Mouse (Mus musculus) embryonic facial prominence, embryonic 14.5 days (tissue): Measurements from ENCODE around the gene Epb41l5. TPM values are rescaled to one million over a fixed set of nuclear protein-coding genes. Genes with fewer than 3 reads are reported as not detected.

Experiments used
- ATAC-seq: fragments of 200-750 bp; cut with Nextera tagmentation; 2 replicates; pipeline ENCODE4 v1.8.0; 2017; ENCODE audit warnings: low read depth, moderate number of reproducible peaks, moderate TSS enrichment
- DNase-seq: peaks from one replicate; pipeline ENCODE4 v3.0.0-alpha.2; 2015; ENCODE audit warnings: low spot score
- H3K27ac ChIP-seq: fragments of 300-500 bp; sonication (generic); replicated peaks from 2 replicates; pipeline ENCODE4 v1.5.1; 2014; ENCODE audit warnings: low read depth, mild to moderate bottlenecking, low read length, moderate library complexity
- H3K27me3 ChIP-seq: fragments of 300-500 bp; sonication (generic); replicated peaks from 2 replicates; pipeline ENCODE4 v1.6.1; 2014; ENCODE audit warnings: low read length; ENCODE audit not compliant: control insufficient read depth, insufficient read depth
- H3K36me3 ChIP-seq: fragments of 300-500 bp; sonication (generic); 2 replicates; pipeline ENCODE4 v1.6.1; 2014; ENCODE audit warnings: low read length, mixed read lengths; ENCODE audit not compliant: control insufficient read depth, insufficient read depth
- H3K4me1 ChIP-seq: fragments of 300-500 bp; sonication (generic); 2 replicates; pipeline ENCODE4 v1.6.1; 2014; ENCODE audit warnings: antibody characterized with exemption, low read length; ENCODE audit not compliant: control insufficient read depth, insufficient read depth
- H3K4me2 ChIP-seq: fragments of 300-500 bp; sonication (generic); 2 replicates; pipeline ENCODE4 v1.6.1; 2014; ENCODE audit warnings: low read depth, mild to moderate bottlenecking, low read length, moderate library complexity, mixed read lengths
- H3K4me3 ChIP-seq: fragments of 300-500 bp; sonication (generic); 2 replicates; pipeline ENCODE4 v1.5.1; 2014; ENCODE audit warnings: low read depth, mild to moderate bottlenecking, low read length
- H3K9ac ChIP-seq: fragments of 300-500 bp; sonication (generic); 2 replicates; pipeline ENCODE4 v1.6.1; 2014; ENCODE audit warnings: low read depth, mild to moderate bottlenecking, low read length, moderate library complexity, mixed read lengths
- H3K9me3 ChIP-seq: fragments of 300-500 bp; sonication (generic); 2 replicates; pipeline ENCODE4 v1.6.1; 2016; ENCODE audit warnings: low read length; ENCODE audit not compliant: control insufficient read depth
- WGBS: fragments of 180-500 bp; shearing (Covaris S2); extraction: QIAGEN DNeasy Blood & Tissue Kit; methylation state at CpG from one replicate; pipeline ENCODE4 v1.1.7; 2014; 5-methylcytosine and 5-hydroxymethylcytosine counted together
- polyA plus RNA-seq: library from polyadenylated mRNA; unstranded; fragments of >200 nt; fragmentation: Nextera tagmentation; extraction: Ambion mirVana; gene quantifications from 2 replicates; pipeline ENCODE4 v1.2.1, GENCODE M21; 2014

Epb41l5 gene
- polyA plus RNA-seq, 1 experiment from 2014 or later = 15.0 TPM

DNA sequence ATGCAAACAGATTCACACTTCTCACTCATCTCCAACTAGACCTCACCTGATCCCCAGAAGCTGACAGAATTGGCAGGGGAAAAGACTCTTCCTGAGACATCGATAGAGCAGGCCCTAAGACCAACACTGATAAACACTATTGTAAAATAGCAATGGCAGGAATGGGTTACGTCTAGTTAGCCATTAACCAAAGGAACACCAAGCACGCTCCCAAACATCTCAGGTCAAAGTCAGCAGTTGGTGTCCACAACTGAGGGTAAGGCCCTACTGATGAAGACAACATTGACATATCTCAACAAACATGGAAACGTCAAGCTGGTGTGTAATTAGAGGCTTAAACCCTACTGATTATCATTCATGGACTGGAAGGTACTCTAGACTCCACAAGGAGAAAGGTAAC is 83.3 kb downstream of the Epb41l5 start:
- Histone ChIP-seq H3K4me3 (no peak overlapping the region), H3K27ac (no peak overlapping the region), H3K4me2 (no peak overlapping the region), H3K36me3 (0 out of 2 replicates have a peak, but pooled peaks cover 5% of the 10 kb centered on the region), H3K9me3 (0 out of 2 replicates have a peak, but pooled peaks cover 6% of the 10 kb centered on the region), H3K4me1 (no peaks in the 10 kb centered on the region), H3K27me3 (no peaks in the 10 kb centered on the region), H3K9ac (no peak overlapping the region)
- ATAC-seq = no peak
- 84% methylated on average over 4 of the region's 4 CpGs for WGBS
- DNase-seq = no peak

DNA sequence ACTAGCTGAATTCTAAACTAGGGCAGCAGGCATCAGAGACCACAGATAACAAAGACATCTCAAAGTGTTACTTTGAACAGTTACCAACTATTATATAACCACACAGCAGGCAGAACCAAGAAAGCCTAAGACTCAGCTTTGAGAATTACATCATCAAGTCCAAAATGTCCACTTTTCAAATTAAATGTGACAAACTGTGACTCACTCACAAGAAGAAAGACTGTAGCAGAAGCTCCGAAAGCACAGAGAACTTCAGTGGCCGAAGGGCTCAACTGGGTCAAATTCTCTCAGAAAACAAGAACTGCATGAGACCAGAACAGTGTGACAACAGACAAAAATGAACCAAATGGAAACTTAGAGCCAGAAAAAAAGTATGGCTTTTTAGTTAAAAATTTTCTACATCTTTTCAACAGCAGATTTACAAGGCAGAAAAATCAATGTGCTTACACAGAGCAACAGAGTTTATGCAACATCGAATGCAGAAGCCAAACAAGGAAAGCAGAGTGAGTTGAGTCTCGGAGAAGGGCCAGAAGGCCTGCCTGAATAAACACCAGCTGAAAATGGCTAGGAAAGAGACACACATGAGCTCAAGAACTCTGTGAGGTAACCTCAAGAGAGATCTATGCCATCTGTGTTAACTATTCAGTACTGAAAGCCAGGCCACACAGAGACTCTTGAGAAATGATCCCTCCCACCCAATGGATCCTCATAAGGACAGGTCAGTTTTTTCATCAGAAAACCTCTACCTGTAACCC is 91.0 kb downstream of the Epb41l5 start:
- ATAC-seq (no peak), DNase-seq (no peak)
- Histone ChIP-seq H3K9me3 (0 out of 2 replicates have a peak, but pooled peaks cover 6% of the 10 kb centered on the region), H3K4me1 (no peaks in the 10 kb centered on the region), H3K27ac (no peak overlapping the region), H3K27me3 (no peaks in the 10 kb centered on the region), H3K4me3 (no peak overlapping the region), H3K36me3 (0 out of 2 replicates have a peak, but pooled peaks cover 6% of the 10 kb centered on the region), H3K4me2 (no peak overlapping the region), H3K9ac (no peak overlapping the region)
- 87% methylated on average over 4 of the region's 4 CpGs for WGBS

DNA sequence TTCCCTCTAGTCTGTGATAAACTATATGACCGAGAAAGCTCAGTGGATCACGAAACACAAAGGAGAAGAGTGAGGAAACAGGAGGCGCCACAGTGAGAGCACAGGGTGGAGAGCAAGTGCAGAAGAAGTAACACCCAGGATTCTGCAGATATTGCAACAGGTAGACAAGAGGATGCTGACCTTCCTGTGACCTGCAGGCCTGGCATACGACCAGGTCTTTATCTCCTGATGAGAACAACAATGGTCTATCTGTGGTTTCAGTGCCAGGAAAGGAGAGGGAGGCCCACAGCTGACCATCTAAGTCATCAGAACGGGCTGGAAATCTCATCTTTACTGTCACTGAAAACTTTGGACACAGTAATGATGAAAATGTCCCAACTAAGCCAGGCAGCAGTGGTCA is 93.1 kb downstream of the Epb41l5 start:
- no peak overlapping the region for H3K9ac ChIP-seq
- no peak overlapping the region for H3K4me2 ChIP-seq
- H3K27ac ChIP-seq = no peak overlapping the region
- DNase-seq (no peak), ATAC-seq (no peak)
- H3K36me3 ChIP-seq = 0 out of 2 replicates have a peak, but pooled peaks cover 2% of the 10 kb centered on the region
- no peaks in the 10 kb centered on the region for H3K4me1 ChIP-seq
- no peak overlapping the region for H3K4me3 ChIP-seq
- H3K27me3 ChIP-seq = no peaks in the 10 kb centered on the region
- 76% methylated on average over 5 of the region's 5 CpGs for WGBS
- H3K9me3 ChIP-seq = 0 out of 2 replicates have a peak, but pooled peaks cover 1% of the 10 kb centered on the region

DNA sequence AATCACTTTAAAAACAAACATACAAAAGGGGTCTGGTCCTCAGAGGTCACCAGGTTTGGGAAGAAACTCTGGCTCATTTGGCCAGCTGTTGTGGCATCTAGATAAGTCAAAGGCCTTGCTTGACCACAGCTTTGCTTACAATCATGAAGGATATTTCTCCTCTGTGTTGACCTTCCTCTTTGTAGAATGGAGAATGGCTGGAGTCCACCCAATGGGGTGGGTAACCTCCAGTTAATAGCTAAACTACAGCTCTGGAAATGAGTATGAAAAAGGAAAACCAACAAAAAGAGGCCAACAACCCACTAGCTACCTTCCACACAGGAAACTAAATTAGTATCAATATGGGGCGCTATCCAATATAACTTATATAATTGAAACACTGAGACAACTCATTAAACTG is 97.1 kb downstream of the Epb41l5 start:
- Histone ChIP-seq H3K27me3 (no peaks in the 10 kb centered on the region), H3K4me1 (no peaks in the 10 kb centered on the region), H3K9me3 (no peaks in the 10 kb centered on the region), H3K4me2 (no peak overlapping the region), H3K36me3 (no peaks in the 10 kb centered on the region), H3K4me3 (no peak overlapping the region), H3K9ac (no peak overlapping the region), H3K27ac (no peak overlapping the region)
- DNase-seq (no peak), ATAC-seq (no peak)
- WGBS = 97% methylated on average over 1 of the region's 1 CpGs

DNA sequence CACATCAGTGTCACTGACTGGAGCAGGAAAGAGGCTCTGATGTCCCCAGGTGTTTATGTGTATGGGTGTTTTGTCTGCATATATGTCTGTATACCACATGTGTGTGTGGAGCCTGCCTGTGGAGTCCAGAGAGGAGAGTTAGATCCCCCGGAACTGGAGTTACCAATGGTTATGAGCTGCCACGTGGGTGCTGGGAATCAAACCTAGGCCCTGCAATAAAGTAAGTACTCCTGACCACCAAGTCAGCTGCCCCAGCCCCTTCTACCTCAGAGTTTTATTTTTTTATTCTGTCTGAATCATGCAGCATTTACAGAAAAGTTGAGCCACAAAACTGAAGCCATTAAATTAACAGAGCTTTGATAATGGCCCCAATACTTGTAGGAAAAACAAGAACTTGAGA is 98.7 kb downstream of the Epb41l5 start:
- Histone ChIP-seq H3K27me3 (no peaks in the 10 kb centered on the region), H3K9ac (no peak overlapping the region), H3K4me1 (no peaks in the 10 kb centered on the region), H3K4me2 (no peak overlapping the region), H3K4me3 (no peak overlapping the region), H3K27ac (no peak overlapping the region), H3K36me3 (no peaks in the 10 kb centered on the region), H3K9me3 (no peaks in the 10 kb centered on the region)
- DNase-seq (no peak), ATAC-seq (no peak)
- 98% methylated on average over 2 of the region's 2 CpGs for WGBS

DNA sequence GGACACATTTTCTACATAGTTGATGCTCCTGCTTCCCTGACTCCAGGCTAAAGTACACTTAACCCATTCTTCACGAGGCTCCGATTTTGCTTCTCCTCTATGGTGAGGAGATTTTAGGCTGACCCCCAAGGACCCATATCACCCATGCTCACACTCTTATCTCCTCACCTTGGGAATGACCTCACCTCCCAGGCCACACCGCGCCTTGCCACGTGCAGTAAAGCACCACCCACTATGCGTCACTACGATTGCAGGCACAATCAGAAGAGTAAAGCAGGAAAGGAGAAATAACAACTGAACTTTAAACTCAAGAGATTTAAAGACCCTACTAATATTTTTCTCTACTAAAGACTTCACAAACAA is 99.5 kb downstream of the Epb41l5 start:
- Histone ChIP-seq H3K27me3 (no peaks in the 10 kb centered on the region), H3K4me3 (no peak overlapping the region), H3K9ac (no peak overlapping the region), H3K27ac (no peak overlapping the region), H3K9me3 (no peaks in the 10 kb centered on the region), H3K4me2 (no peak overlapping the region), H3K36me3 (no peaks in the 10 kb centered on the region), H3K4me1 (no peaks in the 10 kb centered on the region)
- no peak for ATAC-seq
- DNase-seq = no peak
- WGBS = 85% methylated on average over 7 of the region's 7 CpGs

DNA sequence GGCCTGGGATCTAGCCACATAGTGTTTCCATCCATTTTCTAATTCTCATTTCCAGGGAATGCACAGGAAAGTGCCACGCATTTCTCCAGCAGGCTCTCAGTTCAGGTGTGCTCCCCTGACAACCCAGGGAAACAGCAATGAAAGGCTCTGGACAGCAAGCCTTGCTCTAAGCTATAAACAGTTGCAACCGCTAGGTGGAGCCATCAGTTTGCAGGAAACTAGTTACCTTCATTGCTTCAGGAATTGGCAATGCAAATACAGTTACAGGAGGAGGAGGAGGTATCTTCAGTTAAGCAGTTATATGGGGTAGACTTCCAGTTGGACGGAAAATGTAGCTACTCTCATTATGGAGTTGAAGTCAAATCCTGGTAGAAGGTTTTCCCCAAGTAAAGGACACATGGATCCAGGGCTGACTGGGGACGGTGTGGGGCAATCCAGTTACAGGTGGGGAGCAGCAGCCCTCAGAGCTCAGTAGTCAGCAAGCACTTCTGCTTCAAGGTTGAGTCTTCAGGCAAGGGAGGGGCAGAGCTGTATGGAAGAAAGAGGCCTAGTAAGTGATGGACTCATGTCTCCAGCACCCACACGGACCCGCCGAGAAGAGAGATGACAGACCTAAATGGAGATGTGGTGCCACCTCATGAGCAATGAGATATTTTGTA is 100.0 kb downstream of the Epb41l5 start:
- H3K4me1 ChIP-seq = no peaks in the 10 kb centered on the region
- no peak overlapping the region for H3K9ac ChIP-seq
- no peaks in the 10 kb centered on the region for H3K36me3 ChIP-seq
- H3K27me3 ChIP-seq = no peaks in the 10 kb centered on the region
- no peak overlapping the region for H3K27ac ChIP-seq
- 69% methylated on average over 7 of the region's 7 CpGs for WGBS
- ATAC-seq = 0 out of 2 replicates have a peak, but pooled peaks have one; percentile 63
- peak; percentile 88 for DNase-seq
- H3K4me3 ChIP-seq = no peak overlapping the region
- H3K9me3 ChIP-seq = no peaks in the 10 kb centered on the region
- H3K4me2 ChIP-seq = no peak overlapping the region

DNA sequence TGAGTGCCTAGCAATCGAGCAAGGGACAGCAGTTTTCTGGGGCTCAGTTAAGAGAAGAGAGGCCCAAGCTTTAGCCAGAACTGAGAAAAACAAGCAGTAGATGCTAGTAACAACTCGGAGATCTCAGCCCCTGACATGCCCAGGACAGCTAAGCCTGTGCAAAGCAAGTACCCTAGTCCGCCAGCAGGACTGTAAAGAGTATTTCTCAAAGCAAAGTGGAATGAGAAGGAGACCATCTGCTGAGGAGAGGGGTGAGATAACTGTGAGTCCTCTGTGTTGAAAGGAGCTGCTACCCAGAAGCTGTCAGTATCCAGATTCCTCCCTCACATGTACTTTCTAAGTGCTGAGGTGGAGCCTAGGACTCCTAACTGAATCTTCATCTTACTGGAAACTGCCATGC is 102.3 kb downstream of the Epb41l5 start:
- Histone ChIP-seq H3K27ac (no peak overlapping the region), H3K9ac (no peak overlapping the region), H3K4me1 (no peaks in the 10 kb centered on the region), H3K4me2 (no peak overlapping the region), H3K27me3 (no peaks in the 10 kb centered on the region), H3K4me3 (no peak overlapping the region), H3K9me3 (no peaks in the 10 kb centered on the region), H3K36me3 (no peaks in the 10 kb centered on the region)
- no peak for DNase-seq
- ATAC-seq = no peak
- WGBS = 75% methylated on average over 3 of the region's 3 CpGs

DNA sequence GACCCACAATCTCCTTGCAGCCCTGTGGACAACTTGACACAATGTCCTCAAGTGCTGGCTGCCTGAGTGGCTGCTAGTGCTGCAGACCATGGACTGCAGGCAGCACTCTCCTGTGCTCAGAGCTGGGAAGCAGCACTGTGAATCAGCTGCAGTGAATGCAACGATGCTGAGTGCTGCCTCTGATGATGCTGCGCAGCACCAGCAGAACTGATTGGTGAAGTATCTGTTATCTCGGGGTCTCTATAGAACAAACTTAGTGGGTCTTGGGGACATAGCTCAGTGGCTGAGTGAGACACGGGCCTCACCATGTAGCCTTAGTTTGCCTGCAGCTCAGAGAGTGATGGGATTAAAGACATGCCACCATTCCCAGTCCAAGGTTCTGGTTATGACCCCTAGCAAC is 103.1 kb downstream of the Epb41l5 start:
- Histone ChIP-seq H3K4me3 (no peak overlapping the region), H3K4me1 (no peaks in the 10 kb centered on the region), H3K36me3 (no peaks in the 10 kb centered on the region), H3K4me2 (no peak overlapping the region), H3K27ac (no peak overlapping the region), H3K27me3 (no peaks in the 10 kb centered on the region), H3K9ac (no peak overlapping the region), H3K9me3 (no peaks in the 10 kb centered on the region)
- ATAC-seq (no peak), DNase-seq (no peak)
- 92% methylated on average over 4 of the region's 4 CpGs for WGBS
